Mouse (Mus musculus) MEL (cell line): ENCODE results near the gene Slx1b. TPM values are rescaled to one million over a fixed set of nuclear protein-coding genes. Genes with fewer than 3 reads are reported as not detected.

ENCODE experiments used
- DNase-seq: peaks from one replicate; pipeline ENCODE4 v3.0.0; 2011; ENCODE audit warnings: low read depth, low spot score
- H3K27ac ChIP-seq: 2 replicates; pipeline ENCODE4 v1.5.1; 2012; ENCODE audit warnings: low read depth, mild to moderate bottlenecking, control low read depth, low read length, moderate library complexity; ENCODE audit not compliant: control insufficient read depth
- H3K27me3 ChIP-seq, 2 experiments: fragments of 150-350 bp in 1 of 2; sonication (generic) in 1 of 2; 2 replicates each; pipeline ENCODE4 v1.6.1; 2012; ENCODE audit warnings: low read length in 2 of 2, mild to moderate bottlenecking in 2 of 2, improper control_type of control experiment in 1 of 2, moderate library complexity in 1 of 2; ENCODE audit not compliant: insufficient read depth in 2 of 2, control insufficient read depth in 1 of 2
- H3K36me3 ChIP-seq, 2 experiments: 2 replicates each; pipeline ENCODE4 v1.6.1; 2012 to 2014; ENCODE audit warnings: low read length in 2 of 2, improper control_type of control experiment in 1 of 2, inconsistent platforms in 1 of 2, mild to moderate bottlenecking in 1 of 2; ENCODE audit not compliant: insufficient read depth in 2 of 2, control insufficient read depth in 1 of 2
- H3K4me1 ChIP-seq, 2 experiments: fragments of 150-350 bp in 1 of 2; sonication (generic) in 1 of 2; 2 replicates each; pipeline ENCODE4 v1.6.1; 2012; ENCODE audit warnings: low read length in 2 of 2, improper control_type of control experiment in 1 of 2, mild to moderate bottlenecking in 1 of 2; ENCODE audit not compliant: insufficient read depth in 2 of 2, control insufficient read depth in 1 of 2
- H3K4me3 ChIP-seq, 2 experiments: fragments of 150-350 bp in 1 of 2; sonication (generic) in 1 of 2; 2 replicates each; pipeline ENCODE4 v1.5.1; 2012; ENCODE audit warnings: low read depth in 2 of 2, low read length in 2 of 2, mild to moderate bottlenecking in 2 of 2, moderate library complexity in 2 of 2, control low read depth in 1 of 2, improper control_type of control experiment in 1 of 2; ENCODE audit not compliant: control insufficient read depth in 1 of 2, insufficient read depth in 1 of 2
- H3K79me2 ChIP-seq: 2 replicates; pipeline ENCODE4 v1.6.1; 2012; ENCODE audit warnings: mild to moderate bottlenecking, low read length, moderate library complexity; ENCODE audit not compliant: control insufficient read depth, poor library complexity, insufficient read depth
- H3K9ac ChIP-seq: 2 replicates; pipeline ENCODE4 v1.6.1; 2012; ENCODE audit warnings: low read depth, mild to moderate bottlenecking, control low read depth, low read length, moderate library complexity; ENCODE audit not compliant: control insufficient read depth, poor library complexity, severe bottlenecking
- H3K9me3 ChIP-seq: fragments of 150-350 bp; sonication (generic); replicated peaks from 2 replicates; pipeline ENCODE4 v1.6.1; 2012; ENCODE audit warnings: mild to moderate bottlenecking, low read length, improper control_type of control experiment, moderate library complexity; ENCODE audit not compliant: insufficient read depth
- BHLHE40 ChIP-seq: IDR thresholded peaks from 2 replicates; pipeline ENCODE4 v1.6.1; 2012; ENCODE audit warnings: low read depth, mild to moderate bottlenecking, inconsistent platforms, low read length, improper control_type of control experiment, borderline replicate concordance
- CHD1 ChIP-seq: IDR thresholded peaks from 2 replicates; pipeline ENCODE4 v1.6.1; 2012; ENCODE audit warnings: low read depth, mild to moderate bottlenecking, inconsistent platforms, low read length, improper control_type of control experiment
- CHD2 ChIP-seq: IDR thresholded peaks from 2 replicates; pipeline ENCODE4 v1.6.1; 2011; ENCODE audit warnings: low read length, improper control_type of control experiment
- CTCF ChIP-seq, 3 experiments: IDR thresholded peaks in 2 of 3; conservative IDR thresholded peaks in 1 of 3; 2 replicates each; pipeline ENCODE4 v1.5.1; 2011 to 2012; ENCODE audit warnings: low read length in 3 of 3, low read depth in 2 of 3, mild to moderate bottlenecking in 2 of 3, improper control_type of control experiment in 1 of 3, inconsistent platforms in 1 of 3, mixed read lengths in 1 of 3, moderate library complexity in 1 of 3; ENCODE audit not compliant: control insufficient read depth in 1 of 3, insufficient read depth in 1 of 3, poor library complexity in 1 of 3, severe bottlenecking in 1 of 3
- E2F4 ChIP-seq: IDR thresholded peaks from 2 replicates; pipeline ENCODE4 v1.6.1; 2011; ENCODE audit warnings: low read depth, low read length, improper control_type of control experiment, borderline replicate concordance
- ELF1 ChIP-seq: IDR thresholded peaks from 2 replicates; pipeline ENCODE4 v1.6.1; 2014; ENCODE audit warnings: low read depth, mild to moderate bottlenecking, inconsistent platforms, low read length, improper control_type of control experiment, moderate library complexity
- EP300 ChIP-seq, 2 experiments: IDR thresholded peaks; 2 replicates each; pipeline ENCODE4 v1.6.1; 2011; ENCODE audit warnings: improper control_type of control experiment in 2 of 2, low read length in 2 of 2, low read depth in 1 of 2, mild to moderate bottlenecking in 1 of 2
- ETS1 ChIP-seq: IDR thresholded peaks from 2 replicates; pipeline ENCODE4 v1.6.1; 2012; ENCODE audit warnings: low read depth, mild to moderate bottlenecking, inconsistent platforms, low read length, improper control_type of control experiment, moderate library complexity
- GABPA ChIP-seq: IDR thresholded peaks from 2 replicates; pipeline ENCODE4 v1.6.1; 2012; ENCODE audit warnings: low read depth, mild to moderate bottlenecking, inconsistent platforms, low read length, improper control_type of control experiment, moderate library complexity
- GATA1 ChIP-seq: IDR thresholded peaks from 2 replicates; pipeline ENCODE4 v1.6.1; 2011; ENCODE audit warnings: low read depth, low read length, improper control_type of control experiment
- HCFC1 ChIP-seq: IDR thresholded peaks from 2 replicates; pipeline ENCODE4 v1.6.1; 2012; ENCODE audit warnings: low read depth, mild to moderate bottlenecking, inconsistent platforms, low read length, improper control_type of control experiment, moderate library complexity
- KAT2A ChIP-seq: conservative IDR thresholded peaks from 2 replicates; pipeline ENCODE4 v1.6.1; 2012; ENCODE audit warnings: low read depth, low read length, improper control_type of control experiment, inconsistent platforms
- MAFK ChIP-seq: IDR thresholded peaks from 2 replicates; pipeline ENCODE4 v1.6.1; 2011; ENCODE audit warnings: low read depth, mild to moderate bottlenecking, low read length, improper control_type of control experiment, borderline replicate concordance
- MAX ChIP-seq: IDR thresholded peaks from 2 replicates; pipeline ENCODE4 v1.6.1; 2011; ENCODE audit warnings: low read length, improper control_type of control experiment
- MAZ ChIP-seq: IDR thresholded peaks from 2 replicates; pipeline ENCODE4 v1.6.1; 2012; ENCODE audit warnings: low read depth, mild to moderate bottlenecking, inconsistent platforms, low read length, improper control_type of control experiment
- MEF2A ChIP-seq: IDR thresholded peaks from 2 replicates; pipeline ENCODE4 v1.6.1; 2014; ENCODE audit warnings: low read depth, mild to moderate bottlenecking, inconsistent platforms, low read length, improper control_type of control experiment; ENCODE audit not compliant: poor library complexity, insufficient replicate concordance, severe bottlenecking; ENCODE audit errors: extremely low read depth
- MXI1 ChIP-seq: IDR thresholded peaks from 2 replicates; pipeline ENCODE4 v1.6.1; 2011; ENCODE audit warnings: mild to moderate bottlenecking, low read depth, low read length, improper control_type of control experiment
- MYB ChIP-seq: IDR thresholded peaks from 2 replicates; pipeline ENCODE4 v1.6.1; 2011; ENCODE audit warnings: mild to moderate bottlenecking, low read depth, low read length, improper control_type of control experiment
- MYC ChIP-seq: IDR thresholded peaks from 2 replicates; pipeline ENCODE4 v1.6.1; 2011; ENCODE audit warnings: low read depth, mild to moderate bottlenecking, low read length, improper control_type of control experiment, moderate library complexity
- NELFE ChIP-seq: IDR thresholded peaks from 2 replicates; pipeline ENCODE4 v1.6.1; 2011; ENCODE audit warnings: low read depth, low read length, improper control_type of control experiment
- NRF1 ChIP-seq: IDR thresholded peaks from 2 replicates; pipeline ENCODE4 v1.6.1; 2014; ENCODE audit warnings: low read depth, mild to moderate bottlenecking, inconsistent platforms, low read length, improper control_type of control experiment, moderate library complexity; ENCODE audit not compliant: poor library complexity, insufficient read depth, severe bottlenecking
- POLR2A ChIP-seq, 2 experiments: IDR thresholded peaks; 2 replicates each; pipeline ENCODE4 v1.6.1; 2011 to 2012; ENCODE audit warnings: low read length in 2 of 2, mild to moderate bottlenecking in 2 of 2, control low read depth in 1 of 2, improper control_type of control experiment in 1 of 2, low read depth in 1 of 2, moderate library complexity in 1 of 2; ENCODE audit not compliant: control insufficient read depth in 1 of 2, insufficient read depth in 1 of 2, poor library complexity in 1 of 2
- POLR2AphosphoS2 ChIP-seq: IDR thresholded peaks from 2 replicates; pipeline ENCODE4 v1.6.1; 2011; ENCODE audit warnings: low read length, improper control_type of control experiment
- POLR2AphosphoS5 ChIP-seq: IDR thresholded peaks from 2 replicates; pipeline ENCODE4 v1.6.1; 2012; ENCODE audit warnings: low read depth, borderline replicate concordance, mild to moderate bottlenecking, inconsistent platforms, low read length, moderate library complexity, mixed read lengths
- RAD21 ChIP-seq: IDR thresholded peaks from 2 replicates; pipeline ENCODE4 v1.6.1; 2011; ENCODE audit warnings: mild to moderate bottlenecking, low read depth, low read length, improper control_type of control experiment
- SIN3A ChIP-seq: IDR thresholded peaks from 2 replicates; pipeline ENCODE4 v1.6.1; 2012; ENCODE audit warnings: low read length, improper control_type of control experiment, inconsistent platforms
- TAL1 ChIP-seq: IDR thresholded peaks from 2 replicates; pipeline ENCODE4 v1.6.1; 2012; ENCODE audit warnings: mild to moderate bottlenecking, inconsistent platforms, low read length, moderate library complexity, mixed read lengths
- TBP ChIP-seq: IDR thresholded peaks from 2 replicates; pipeline ENCODE4 v1.8.0; 2011; ENCODE audit warnings: low read depth, low read length, improper control_type of control experiment
- TCF12 ChIP-seq: IDR thresholded peaks from 2 replicates; pipeline ENCODE4 v1.6.1; 2014; ENCODE audit warnings: low read depth, mild to moderate bottlenecking, inconsistent platforms, low read length, improper control_type of control experiment, moderate library complexity
- UBTF ChIP-seq: IDR thresholded peaks from 2 replicates; pipeline ENCODE4 v1.6.1; 2012; ENCODE audit warnings: low read depth, mild to moderate bottlenecking, inconsistent platforms, low read length, improper control_type of control experiment, moderate library complexity, borderline replicate concordance; ENCODE audit not compliant: insufficient read depth
- USF2 ChIP-seq, 2 experiments: IDR thresholded peaks; 2 replicates each; pipeline ENCODE4 v1.6.1; 2011 to 2012; ENCODE audit warnings: improper control_type of control experiment in 2 of 2, low read length in 2 of 2, borderline replicate concordance in 1 of 2, inconsistent platforms in 1 of 2, low read depth in 1 of 2, mild to moderate bottlenecking in 1 of 2; ENCODE audit not compliant: insufficient read depth in 1 of 2
- ZC3H11A ChIP-seq: IDR thresholded peaks from 2 replicates; pipeline ENCODE4 v1.6.1; 2012; ENCODE audit warnings: low read depth, mild to moderate bottlenecking, inconsistent platforms, low read length, improper control_type of control experiment
- ZKSCAN1 ChIP-seq: IDR thresholded peaks from 2 replicates; pipeline ENCODE4 v1.6.1; 2012; ENCODE audit warnings: low read depth, mild to moderate bottlenecking, inconsistent platforms, low read length, improper control_type of control experiment, moderate library complexity
- ZMIZ1 ChIP-seq: IDR thresholded peaks from 2 replicates; pipeline ENCODE4 v1.6.1; 2012; ENCODE audit warnings: low read depth, mild to moderate bottlenecking, inconsistent platforms, low read length, improper control_type of control experiment, moderate library complexity
- ZNF384 ChIP-seq: IDR thresholded peaks from 2 replicates; pipeline ENCODE4 v1.6.1; 2012; ENCODE audit warnings: low read depth, mild to moderate bottlenecking, inconsistent platforms, low read length, improper control_type of control experiment
- polyA plus RNA-seq, 2 experiments: library from polyadenylated mRNA; stranded (reverse) in 1 of 2; unstranded in 1 of 2; fragments of >175 nt in 1 of 2; fragments of >200 nt in 1 of 2; gene quantifications; 2 replicates each; pipeline versions ENCODE4 v1.2.1 to v1.2.4; 2012; ENCODE audit warnings: low replicate concordance in 2 of 2, low read depth in 1 of 2; ENCODE audit not compliant: insufficient read length in 2 of 2, insufficient read depth in 1 of 2, missing spikeins in 1 of 2
- total RNA-seq: library from RNA; depleted of rRNA; stranded (reverse); fragments of 300-350 nt; gene quantifications from 2 replicates; pipeline ENCODE4 v1.2.3, GENCODE M21; 2012

Gene Slx1b
- total and polyA plus RNA-seq, 3 experiments, result 4.6 to 10.2 TPM; not detected in 1

GRCm38 (mm10) chr7:126707442-126708174 is 12.0 kb upstream of the Slx1b start, which contains the start of gene Coro1a:
Gene Coro1a (minus strand): TSS chr7:126707787.
- Histone ChIP-seq H3K4me1 (peaks cover 4 to 22% of the 10 kb centered on the region in 2 experiments; a peak in 3 of 4 replicates), H3K9me3 (no peaks in the 10 kb centered on the region), H3K9ac (peak within 1 kb of the TSS; percentile 72), H3K27ac (peak within 1 kb of the TSS; percentile 89), H3K36me3 (peaks cover 0 to 12% of the 10 kb centered on the region in 2 experiments; a peak in 2 of 4 replicates), H3K27me3 (no peaks in the 10 kb centered on the region; a peak in 1 of 4 replicates), H3K4me3 (peak within 1 kb of the TSS; percentile 48 to 52), H3K79me2 (peaks cover 14% of the 10 kb centered on the region)
- DNase-seq, result peak; percentile 91
- TF ChIP-seq MYB (no peak), MAX (no peak; the same call in 1 of the 2 replicates), POLR2AphosphoS2 (no peak), ZKSCAN1 (no peak), USF2 (IDR thresholded peaks at IDR 0.05; ENCODE audit: borderline replicate concordance in 1 of 2, insufficient read depth in 1 of 2, low read depth in 1 of 2, low read length in 2 of 2) (no peak), ELF1 (no peak; the same call in 1 of the 2 replicates), MAZ (0 out of 2 replicates have a peak, but pooled peaks have one; percentile 34), MEF2A (no peak), ZC3H11A (no peak), RAD21 (no peak), CTCF (IDR thresholded peaks at IDR 0.05 in 2 of 3, conservative IDR thresholded peaks at IDR 0.05 in 1 of 3; ENCODE audit: control insufficient read depth in 1 of 3, insufficient read depth in 1 of 3, low read depth in 2 of 3, low read length in 3 of 3, poor library complexity in 1 of 3, severe bottlenecking in 1 of 3) (no peak), SIN3A (peak; percentile 64), ZNF384 (no peak), ETS1 (no peak), TAL1 (peak; percentile 65), CHD2 (no peak), GABPA (no peak), POLR2A (IDR thresholded peaks at IDR 0.05; ENCODE audit: control insufficient read depth in 1 of 2, insufficient read depth in 1 of 2, low read depth in 1 of 2, low read length in 2 of 2, poor library complexity in 1 of 2) (peak; percentile 29 to 67; a peak in 2 of 4 replicates), MYC (no peak), BHLHE40 (no peak), CHD1 (no peak), MAFK (no peak), ZMIZ1 (no peak), E2F4 (no peak), GATA1 (0 out of 2 replicates have a peak, but pooled peaks have one; percentile 17), NRF1 (peak; percentile 60), HCFC1 (peak; percentile 49), TBP (peak; percentile 55), POLR2AphosphoS5 (no peak), NELFE (no peak), TCF12 (peak; percentile 60; the same call in 1 of the 2 replicates), MXI1 (peak; percentile 51; the same call in 1 of the 2 replicates), UBTF (no peak), KAT2A (no peak), EP300 (IDR thresholded peaks at IDR 0.05; ENCODE audit: low read depth in 1 of 2, low read length in 2 of 2) (peak in 1 of 2 experiments; percentile 54; a peak in 1 of 4 replicates)
